Mouse (Mus musculus) G1E-ER4 (cell line): ENCODE data around the gene Lrguk. TPM values are rescaled to one million over a fixed set of nuclear protein-coding genes. Genes with fewer than 3 reads are reported as not detected.

Source experiments
- GATA1 ChIP-seq: IDR thresholded peaks from one replicate; pipeline ENCODE4 v1.8.0; 2012; ENCODE audit warnings: low read length, inconsistent platforms
- polyA plus RNA-seq: library from polyadenylated mRNA; stranded (reverse); fragments of >175 nt; gene quantifications from 2 replicates; pipeline ENCODE4 v1.2.3, GENCODE M21; 2012

Lrguk gene
- polyA plus RNA-seq, 1 experiment: 0.03 TPM

- TF ChIP-seq GATA1: no peak
Observed at GRCm38 (mm10) chr6:34174715-34175114, 145.5 kb downstream of the Lrguk start.

- TF ChIP-seq GATA1: no peak
Observed at GRCm38 (mm10) chr6:34176111-34176863, 147.0 kb downstream of the Lrguk start.

DNA sequence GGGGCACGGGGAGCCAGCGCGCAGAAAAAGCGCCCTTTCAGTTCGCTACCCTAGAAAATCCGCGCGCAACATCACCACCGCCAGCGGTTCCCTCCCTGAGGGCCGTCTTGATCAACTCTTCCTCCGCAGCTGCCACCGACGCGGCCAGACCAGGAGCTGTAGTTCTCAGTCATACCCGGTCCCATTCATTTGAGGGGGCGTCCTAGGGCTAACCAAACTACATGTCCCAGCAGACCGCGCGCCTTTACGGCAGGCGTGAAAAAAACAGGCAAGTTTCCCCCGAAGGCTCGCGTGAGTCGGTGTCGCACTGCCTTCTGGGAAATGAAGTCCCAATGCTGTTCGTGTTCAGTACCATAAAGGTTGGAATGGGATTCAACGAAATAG lies 147.6 kb downstream of the Lrguk start, which contains the start of gene Slc35b4:
Gene Slc35b4, minus strand, starts transcription at position 248 of the 384 bp plus-strand sequence.
- no peak for TF ChIP-seq GATA1

GRCm38 (mm10) chr6:34179007-34179406 lies 149.8 kb downstream of the Lrguk start:
- TF ChIP-seq GATA1: no peak

DNA sequence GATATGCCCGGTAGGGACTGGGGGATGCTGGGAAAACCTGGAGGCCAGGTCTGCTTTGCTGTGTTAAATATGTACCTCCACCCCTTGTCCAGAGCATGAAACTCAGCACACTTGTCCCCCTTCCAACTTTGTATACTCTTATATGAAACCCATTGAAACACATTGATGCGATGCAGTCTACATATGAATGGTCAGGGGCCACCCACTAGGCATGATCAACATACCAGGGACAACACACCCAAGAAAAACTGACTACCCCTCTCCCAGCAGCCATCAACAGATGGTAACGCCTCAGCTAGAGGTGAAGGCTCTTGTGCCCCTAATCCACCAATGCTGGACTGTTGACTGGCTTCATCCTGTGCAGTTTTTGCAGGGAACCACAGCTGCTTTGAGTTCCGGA lies 150.7 kb downstream of the Lrguk start:
- TF ChIP-seq GATA1: no peak

- TF ChIP-seq GATA1: no peak
Observed at GRCm38 (mm10) chr6:34181961-34182360, 152.7 kb downstream of the Lrguk start.

DNA sequence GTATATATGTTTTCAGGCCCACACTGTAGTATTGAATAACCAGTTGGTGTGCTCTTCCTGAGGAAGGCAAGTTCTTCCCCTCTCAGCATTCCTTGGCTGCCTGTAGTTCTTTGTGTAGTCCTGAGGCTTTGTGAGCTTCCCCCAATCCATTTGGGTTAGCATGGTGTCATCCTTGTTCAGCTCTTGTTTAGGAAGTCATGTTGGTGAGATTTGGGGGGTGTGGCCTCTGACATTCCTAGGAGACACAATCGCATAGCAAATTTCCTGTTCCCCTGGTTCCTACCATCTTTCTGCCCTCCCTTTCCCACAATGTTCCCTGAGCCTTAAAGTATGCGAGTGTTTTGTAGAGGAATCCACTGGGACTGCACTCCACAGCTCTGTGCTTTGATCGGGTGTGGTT lies 154.1 kb downstream of the Lrguk start:
- no peak for TF ChIP-seq GATA1

Other genes with a start within 250 kb of the Lrguk start
- gene Slc35b4, start 147.7 kb downstream of the Lrguk start, polyA plus RNA-seq: 0.99 and 1.5 TPM in 2 replicates